Mouse (Mus musculus) myocyte (in vitro differentiated cells): ENCODE measurements around the gene Sh2d2a.

Source experiments
- E2F4 ChIP-seq: IDR thresholded peaks from one replicate; pipeline ENCODE4 v1.6.1; 2011; ENCODE audit warnings: mild to moderate bottlenecking, control low read depth, moderate library complexity; ENCODE audit not compliant: insufficient read depth
- MAX ChIP-seq: IDR thresholded peaks from one replicate; pipeline ENCODE4 v1.6.1; 2011; ENCODE audit warnings: low read depth, mild to moderate bottlenecking, control low read depth
- MYOD1 ChIP-seq, 3 experiments: IDR thresholded peaks; one replicate each; pipeline ENCODE4 v1.6.1; 2011; ENCODE audit warnings: control low read depth in 2 of 3, low read depth in 2 of 3, mild to moderate bottlenecking in 2 of 3, moderate library complexity in 1 of 3; ENCODE audit not compliant: insufficient read length in 2 of 3, control insufficient read depth in 1 of 3
- MYOG ChIP-seq, 3 experiments: IDR thresholded peaks; one replicate each; pipeline ENCODE4 v1.6.1; 2011; ENCODE audit warnings: control low read depth in 2 of 3, low read depth in 2 of 3, mild to moderate bottlenecking in 2 of 3; ENCODE audit not compliant: insufficient read length in 2 of 3, control insufficient read depth in 1 of 3, insufficient read depth in 1 of 3
- POLR2A ChIP-seq: IDR thresholded peaks from one replicate; pipeline ENCODE4 v1.6.1; 2011; ENCODE audit warnings: low read depth, mild to moderate bottlenecking, control low read depth, moderate library complexity; ENCODE audit not compliant: insufficient read length
- POLR2AphosphoS2 ChIP-seq: IDR thresholded peaks from one replicate; pipeline ENCODE4 v1.6.1; 2011; ENCODE audit warnings: low read depth, control low read depth; ENCODE audit not compliant: insufficient read length
- TCF12 ChIP-seq: IDR thresholded peaks from one replicate; pipeline ENCODE4 v1.6.1; 2011; ENCODE audit warnings: mild to moderate bottlenecking, control low read depth; ENCODE audit not compliant: poor library complexity, insufficient read depth, severe bottlenecking
- TCF3 ChIP-seq: IDR thresholded peaks from one replicate; pipeline ENCODE4 v1.6.1; 2011; ENCODE audit warnings: low read depth, control low read depth; ENCODE audit not compliant: insufficient read length

- TF ChIP-seq POLR2A (no peak), E2F4 (no peak), MAX (no peak), MYOD1 (IDR thresholded peaks at IDR 0.05; ENCODE audit: control insufficient read depth in 1 of 3, insufficient read length in 2 of 3, low read depth in 2 of 3) (no peak), POLR2AphosphoS2 (no peak), MYOG (IDR thresholded peaks at IDR 0.05; ENCODE audit: control insufficient read depth in 1 of 3, insufficient read depth in 1 of 3, insufficient read length in 2 of 3, low read depth in 2 of 3) (no peak), TCF3 (no peak), TCF12 (no peak)
Measured at GRCm38 (mm10) chr3:87857666-87858065, 11.1 kb downstream of the Sh2d2a start.
